Comparison of ENCODE assay signal across 23 mouse cellular contexts in the genomic region with DNA sequence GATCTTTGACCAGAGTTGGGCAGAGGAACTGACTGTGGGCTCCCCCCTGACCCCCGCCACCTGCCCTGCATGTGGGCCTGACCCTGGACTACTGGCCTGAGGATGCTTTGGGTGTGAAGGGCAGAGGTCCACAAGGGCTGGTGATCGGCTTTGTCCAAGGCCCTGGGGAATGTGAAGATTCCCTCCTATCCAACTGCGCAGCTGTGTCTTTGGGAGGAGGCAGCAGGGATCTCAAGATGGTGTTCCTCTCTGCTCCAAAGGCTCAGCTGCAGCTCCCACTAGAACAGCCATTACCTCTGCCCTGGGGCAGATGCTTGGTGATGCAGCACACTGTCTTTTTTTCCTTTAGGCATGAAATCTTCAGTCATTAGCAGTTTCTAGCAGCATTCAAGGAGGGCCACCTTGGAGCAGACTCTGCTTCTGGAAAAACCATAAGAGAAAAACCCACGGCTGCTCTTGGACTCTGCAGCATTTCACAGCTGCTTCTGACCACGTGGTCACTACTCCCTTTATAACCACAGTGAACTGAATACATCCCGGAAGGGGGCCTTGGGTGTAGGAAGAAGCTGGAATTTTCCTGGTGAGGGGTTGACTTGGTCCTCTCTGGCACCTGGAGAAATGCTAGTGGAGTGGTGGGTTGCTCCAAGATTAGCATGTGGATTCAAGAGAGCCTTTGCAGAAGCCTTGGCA. TPM values are rescaled to one million over a fixed set of nuclear protein-coding genes. Genes with fewer than 3 reads are reported as not detected.
"Had no signal": no experiment of that assay in that cellular context is flagged by ENCODE, and none has a peak within 500 bp of the region (broad histone marks: within the 10 kb centered on the region; RNA-seq: fewer than 3 reads in every experiment).

No protein-coding gene starts in this region.

- H3K36me3 ChIP-seq: limb, embryonic 13.5 days; liver, embryonic 15.5 days; neural tube, embryonic 13.5 days; stomach, embryonic 15.5 days had no signal

- H3K27me3 ChIP-seq: limb, embryonic 13.5 days; liver, embryonic 15.5 days; neural tube, embryonic 13.5 days; stomach, embryonic 15.5 days had no signal

- H3K4me2 ChIP-seq: limb, embryonic 13.5 days; liver, embryonic 15.5 days; midbrain, embryonic 11.5 days; neural tube, embryonic 13.5 days; stomach, embryonic 15.5 days had no signal

- H3K4me3 ChIP-seq: limb, embryonic 13.5 days; liver, embryonic 15.5 days; neural tube, embryonic 13.5 days; stomach, embryonic 15.5 days had no signal

- H3K9ac ChIP-seq: limb, embryonic 13.5 days; liver, embryonic 15.5 days; neural tube, embryonic 13.5 days; stomach, embryonic 15.5 days had no signal

- DNase-seq: kidney, adult 18-20 months; kidney, postnatal 14 days; kidney, postnatal 4 days; left cerebral cortex, postnatal 4 days; lung, adult 2 months; lung, postnatal 14 days; lung, postnatal 4 days; midbrain, embryonic 14.5 days; right cerebral cortex, postnatal 14 days; right cerebral cortex, postnatal 4 days; spleen, adult 18-20 months; thymus, adult 2 months; thymus, postnatal 14 days had no signal

- ATAC-seq: inflammation-experienced regulatory T-cells, adult 6 months; intestine, embryonic 16.5 days had no signal

- H3K27ac ChIP-seq: limb, embryonic 13.5 days; liver, embryonic 15.5 days; neural tube, embryonic 13.5 days; stomach, embryonic 15.5 days had no signal

- H3K4me1 ChIP-seq: limb, embryonic 13.5 days; liver, embryonic 15.5 days had no signal

- H3K9me3 ChIP-seq: limb, embryonic 13.5 days; liver, embryonic 15.5 days; neural tube, embryonic 13.5 days; stomach, embryonic 15.5 days had no signal

RNA-seq across cellular contexts. Expression of a gene that starts 44.2 kb away (rescaled TPM):
- polyA plus RNA-seq: intestine, embryonic 16.5 days; kidney, embryonic 16.5 days; limb, embryonic 13.5 days; liver, adult 2 months; liver, embryonic 15.5 days; lung, adult 2 months; lung, embryonic 16.5 days; midbrain, embryonic 11.5 days; midbrain, embryonic 14.5 days; neural tube, embryonic 13.5 days; stomach, embryonic 15.5 days; thymus, adult 2 months had no signal
